Mouse (Mus musculus): ENCODE results near the gene Xcl1. TPM values are rescaled to one million over a fixed set of nuclear protein-coding genes. Genes with fewer than 3 reads are reported as not detected.

The Xcl1 gene
- polyA plus RNA-seq (2014; fragmentation: Illumina TruSeq; extraction: RNeasy Lipid Tissue Mini Kit (QIAGEN cat#74804); ENCODE audit: low read depth, low replicate concordance) = 1.1 TPM

GRCm38 (mm10) chr1:164935477-164936044, at the start of gene Xcl1:
Gene Xcl1 (minus strand): TSS chr1:164935527.

Other genes with a start within 250 kb of the Xcl1 start
- gene Dpt, start 138.9 kb downstream of the Xcl1 start, polyA plus RNA-seq (2014; fragmentation: Illumina TruSeq; extraction: RNeasy Lipid Tissue Mini Kit (QIAGEN cat#74804); ENCODE audit: low read depth, low replicate concordance) = 199 TPM
- gene Tbx19, start 225.2 kb upstream of the Xcl1 start, polyA plus RNA-seq (2014; fragmentation: Illumina TruSeq; extraction: RNeasy Lipid Tissue Mini Kit (QIAGEN cat#74804); ENCODE audit: low read depth, low replicate concordance) = 0.19 TPM